ENCODE assay signal across 21 mouse cellular contexts in the genomic region with DNA sequence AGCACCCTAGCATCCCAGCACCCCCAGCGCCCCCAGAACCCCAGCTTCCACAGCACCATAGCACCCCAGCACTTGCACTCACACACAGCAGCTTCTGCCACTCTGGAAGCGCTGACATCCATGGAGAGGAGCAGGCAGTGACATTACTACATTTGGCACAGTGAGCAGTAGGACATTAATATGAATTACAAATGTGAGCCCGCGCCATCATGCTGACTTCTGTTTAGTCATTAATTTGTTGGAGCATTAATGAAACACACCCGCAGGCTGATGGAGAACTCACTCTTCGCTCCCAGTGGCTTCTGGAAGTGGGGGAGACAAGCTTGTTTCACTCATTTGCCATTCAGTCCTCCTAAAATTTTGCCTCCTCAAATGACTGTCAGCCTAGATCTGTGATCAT.
DNase-seq lines count a peak whose midpoint lies in the region; ATAC-seq and TF ChIP-seq lines count a peak whose summit lies in the region.
"Had no signal": no experiment of that assay in that cellular context is flagged by ENCODE, and none has a peak within 500 bp of the region (broad histone marks: within the 10 kb centered on the region; RNA-seq: fewer than 3 reads in every experiment).

No protein-coding gene starts in this region.

- no peak overlapping the region for H3K4me2 ChIP-seq in hindbrain, postnatal 0 days (ENCODE audit: low read depth, low read length)
- H3K4me2 ChIP-seq in hindbrain, embryonic 14.5 days (replicated peaks), result no peak overlapping the region
- H3K4me2 ChIP-seq: heart, embryonic 11.5 days; heart, embryonic 15.5 days had no signal

- 87% methylated on average over 6 of the region's 6 CpGs for WGBS in hindbrain, embryonic 10.5 days
- 62% methylated on average over 6 of the region's 6 CpGs for WGBS in hindbrain, postnatal 0 days
- WGBS in hindbrain, embryonic 14.5 days, result 62% methylated on average over 6 of the region's 6 CpGs

- H3K4me1 ChIP-seq in hindbrain, embryonic 10.5 days (replicated peaks), result peaks cover 76% of the 10 kb centered on the region
- H3K4me1 ChIP-seq in hindbrain, postnatal 0 days (ENCODE audit: insufficient read depth, low read length), result peaks cover 15% of the 10 kb centered on the region; the same call in 1 of the 2 replicates
- H3K4me1 ChIP-seq in hindbrain, embryonic 14.5 days (replicated peaks; ENCODE audit: control insufficient read depth, insufficient read depth, low read length), result peaks cover 53% of the 10 kb centered on the region
- H3K4me1 ChIP-seq: heart, embryonic 15.5 days had no signal

- peaks cover 54% of the 10 kb centered on the region for H3K36me3 ChIP-seq in hindbrain, embryonic 10.5 days
- no peaks in the 10 kb centered on the region for H3K36me3 ChIP-seq in hindbrain, postnatal 0 days (ENCODE audit: insufficient read depth, low read length)
- H3K36me3 ChIP-seq in hindbrain, embryonic 14.5 days (replicated peaks; ENCODE audit: control insufficient read depth, insufficient read depth), result 0 out of 2 replicates have a peak, but pooled peaks cover 2% of the 10 kb centered on the region
- H3K36me3 ChIP-seq: embryonic facial prominence, embryonic 10.5 days; heart, embryonic 15.5 days had no signal

- H3K9me3 ChIP-seq in hindbrain, embryonic 10.5 days, result no peaks in the 10 kb centered on the region
- H3K9me3 ChIP-seq in hindbrain, postnatal 0 days (ENCODE audit: low read length), result no peaks in the 10 kb centered on the region
- no peaks in the 10 kb centered on the region for H3K9me3 ChIP-seq in hindbrain, embryonic 14.5 days (ENCODE audit: control insufficient read depth, low read length)
- H3K9me3 ChIP-seq: embryonic facial prominence, embryonic 10.5 days; heart, embryonic 15.5 days had no signal

- DNase-seq in hindbrain, embryonic 10.5 days (ENCODE audit: low spot score), result no peak
- no peak for DNase-seq in hindbrain, postnatal 0 days (ENCODE audit: low spot score)
- peak; percentile 35 for DNase-seq in layer of hippocampus, adult 11-12 months (ENCODE audit: low spot score)
- no peak for DNase-seq in layer of hippocampus, postnatal 25 days (ENCODE audit: extremely low spot score in 1 of 2, low spot score in 1 of 2)
- DNase-seq in hindbrain, embryonic 14.5 days (ENCODE audit: low spot score), result no peak
- peak; percentile 29 to 31 for DNase-seq in layer of hippocampus, postnatal 36 days
- no peak for DNase-seq in adrenal gland, postnatal 25 days
- DNase-seq: adrenal gland, adult 2 months; adrenal gland, postnatal 36 days; cerebellum, adult 11 months; cerebellum, adult 9-10 months; cerebellum, postnatal 36 days; forebrain, postnatal 0 days; gastrocnemius, postnatal 14 days; heart, adult 2 months; heart, postnatal 14 days had no signal

- ATAC-seq in hindbrain, postnatal 0 days, result no peak
- no peak for ATAC-seq in hindbrain, embryonic 14.5 days (ENCODE audit: low FRiP score)
- ATAC-seq: forebrain, postnatal 0 days; inflammation-experienced regulatory T-cells, adult 6 months; intestine, postnatal 0 days had no signal

- no peak overlapping the region for H3K4me3 ChIP-seq in hindbrain, embryonic 10.5 days
- no peak overlapping the region for H3K4me3 ChIP-seq in hindbrain, postnatal 0 days (ENCODE audit: low read length)
- H3K4me3 ChIP-seq in hindbrain, embryonic 14.5 days (replicated peaks; ENCODE audit: low read length), result no peak overlapping the region
- H3K4me3 ChIP-seq: embryonic facial prominence, embryonic 10.5 days; heart, adult 2 months; heart, embryonic 15.5 days had no signal

- peaks cover 8% of the 10 kb centered on the region; the same call in 1 of the 2 replicates for H3K27me3 ChIP-seq in hindbrain, embryonic 10.5 days (ENCODE audit: insufficient read depth, poor library complexity, severe bottlenecking)
- no peaks in the 10 kb centered on the region for H3K27me3 ChIP-seq in hindbrain, postnatal 0 days (ENCODE audit: insufficient read depth, low read length)
- H3K27me3 ChIP-seq in hindbrain, embryonic 14.5 days (ENCODE audit: control insufficient read depth, insufficient read depth, low read length), result no peaks in the 10 kb centered on the region
- H3K27me3 ChIP-seq: heart, embryonic 15.5 days had no signal

- no peak overlapping the region for H3K9ac ChIP-seq in hindbrain, postnatal 0 days (replicated peaks; ENCODE audit: low read length)
- H3K9ac ChIP-seq in hindbrain, embryonic 14.5 days, result no peak overlapping the region
- H3K9ac ChIP-seq: forebrain, postnatal 0 days; heart, embryonic 15.5 days had no signal

- H3K27ac ChIP-seq in hindbrain, embryonic 10.5 days, result peak overlapping the region; percentile 41; the same call in 1 of the 2 replicates
- no peak overlapping the region for H3K27ac ChIP-seq in hindbrain, postnatal 0 days
- 0 out of 2 replicates have a peak overlapping the region, but pooled peaks have one; percentile 27 for H3K27ac ChIP-seq in hindbrain, embryonic 14.5 days
- H3K27ac ChIP-seq: embryonic facial prominence, embryonic 10.5 days; heart, adult 2 months; heart, embryonic 15.5 days had no signal

- no peak for TF ChIP-seq CTCF in hindbrain, postnatal 0 days (IDR thresholded peaks at IDR 0.05; ENCODE audit: low read depth)

Comparison
In these comparisons a context has a peak if more than half of its experiments do, and no peak if none do; other contexts are left out.
1. DNase-seq: peak in layer of hippocampus, adult 11-12 months (single experiment) and layer of hippocampus, postnatal 36 days (2 of 2); none in hindbrain, embryonic 10.5 days (single experiment), hindbrain, postnatal 0 days (single experiment), layer of hippocampus, postnatal 25 days (0 of 2), hindbrain, embryonic 14.5 days (single experiment) and adrenal gland, postnatal 25 days (single experiment).